Mouse (Mus musculus) intestine, embryonic 16.5 days (tissue): ENCODE data around the gene Ccdc155. TPM values are rescaled to one million over a fixed set of nuclear protein-coding genes. Genes with fewer than 3 reads are reported as not detected.

Source experiments
- ATAC-seq: fragments of 200-750 bp; cut with Nextera tagmentation; 2 replicates; pipeline ENCODE4 v1.8.0; 2017; ENCODE audit warnings: moderate TSS enrichment, moderate library complexity
- H3K27ac ChIP-seq: fragments of 300-500 bp; sonication (generic); 2 replicates; pipeline ENCODE4 v1.5.1; 2014; ENCODE audit warnings: mild to moderate bottlenecking, low read length
- H3K27me3 ChIP-seq: fragments of 300-500 bp; sonication (generic); replicated peaks from 2 replicates; pipeline ENCODE4 v1.6.1; 2014; ENCODE audit warnings: low read length, control low read depth, mixed read lengths; ENCODE audit not compliant: control insufficient read depth, insufficient read depth
- H3K36me3 ChIP-seq: fragments of 300-500 bp; sonication (generic); 2 replicates; pipeline ENCODE4 v1.6.1; 2014; ENCODE audit warnings: low read length, control low read depth; ENCODE audit not compliant: control insufficient read depth, insufficient read depth
- H3K4me1 ChIP-seq: fragments of 300-500 bp; sonication (generic); 2 replicates; pipeline ENCODE4 v1.6.1; 2014; ENCODE audit warnings: low read length, control low read depth, mixed read lengths; ENCODE audit not compliant: control insufficient read depth, insufficient read depth
- H3K4me2 ChIP-seq: fragments of 300-500 bp; sonication (generic); 2 replicates; pipeline ENCODE4 v1.6.1; 2014; ENCODE audit warnings: low read depth, low read length, control low read depth
- H3K4me3 ChIP-seq: fragments of 300-500 bp; sonication (generic); 2 replicates; pipeline ENCODE4 v1.5.1; 2014; ENCODE audit warnings: mild to moderate bottlenecking, low read length
- H3K9ac ChIP-seq: fragments of 300-500 bp; sonication (generic); 2 replicates; pipeline ENCODE4 v1.6.1; 2014; ENCODE audit warnings: low read depth, low read length
- H3K9me3 ChIP-seq: fragments of 300-500 bp; sonication (generic); 2 replicates; pipeline ENCODE4 v1.6.1; 2016; ENCODE audit warnings: low read length, control low read depth; ENCODE audit not compliant: control insufficient read depth
- WGBS: fragments of 180-500 bp; shearing (Covaris S2); extraction: QIAGEN DNeasy Blood & Tissue Kit; methylation state at CpG from one replicate; pipeline ENCODE4 v1.1.7; 2014; 5-methylcytosine and 5-hydroxymethylcytosine counted together
- polyA plus RNA-seq: library from polyadenylated mRNA; unstranded; fragments of >200 nt; fragmentation: Nextera tagmentation; extraction: Ambion mirVana; gene quantifications from 2 replicates; pipeline ENCODE4 v1.2.1, GENCODE M21; 2015

Ccdc155 gene
- polyA plus RNA-seq, 1 experiment from 2014 or later = 0.44 TPM

- no peak for ATAC-seq
- Histone ChIP-seq H3K36me3 (peaks cover 10% of the 10 kb centered on the region; the same call in 1 of the 2 replicates), H3K27me3 (no peaks in the 10 kb centered on the region), H3K4me1 (peaks cover 8% of the 10 kb centered on the region), H3K27ac (no peak overlapping the region), H3K9me3 (no peaks in the 10 kb centered on the region), H3K9ac (no peak overlapping the region), H3K4me2 (no peak overlapping the region), H3K4me3 (no peak overlapping the region)
- WGBS = 91% methylated on average over 8 of the region's 8 CpGs
Observed at GRCm38 (mm10) chr7:45229046-45229445, 24.4 kb upstream of the Ccdc155 start.

GRCm38 (mm10) chr7:45228548-45228947 is 23.9 kb upstream of the Ccdc155 start:
- Histone ChIP-seq H3K27me3 (no peaks in the 10 kb centered on the region), H3K36me3 (peaks cover 10% of the 10 kb centered on the region; the same call in 1 of the 2 replicates), H3K4me1 (peaks cover 3% of the 10 kb centered on the region), H3K9me3 (no peaks in the 10 kb centered on the region), H3K4me2 (no peak overlapping the region), H3K9ac (no peak overlapping the region), H3K4me3 (no peak overlapping the region), H3K27ac (no peak overlapping the region)
- ATAC-seq = no peak
- 95% methylated on average over 18 of the region's 18 CpGs for WGBS

GRCm38 (mm10) chr7:45226421-45226820 is 21.7 kb upstream of the Ccdc155 start:
- H3K4me3 ChIP-seq = no peak overlapping the region
- no peak overlapping the region for H3K4me2 ChIP-seq
- no peak overlapping the region for H3K27ac ChIP-seq
- H3K36me3 ChIP-seq = peaks cover 13% of the 10 kb centered on the region; the same call in 1 of the 2 replicates
- 91% methylated on average over 5 of the region's 5 CpGs for WGBS
- no peaks in the 10 kb centered on the region for H3K27me3 ChIP-seq
- H3K9ac ChIP-seq = no peak overlapping the region
- H3K4me1 ChIP-seq = no peaks in the 10 kb centered on the region
- H3K9me3 ChIP-seq = no peaks in the 10 kb centered on the region
- ATAC-seq = no peak

GRCm38 (mm10) chr7:45224826-45225225 is 20.1 kb upstream of the Ccdc155 start:
- Histone ChIP-seq H3K9ac (no peak overlapping the region), H3K36me3 (peaks cover 22% of the 10 kb centered on the region), H3K4me2 (no peak overlapping the region), H3K4me3 (no peak overlapping the region), H3K9me3 (no peaks in the 10 kb centered on the region), H3K27me3 (no peaks in the 10 kb centered on the region), H3K4me1 (no peaks in the 10 kb centered on the region), H3K27ac (no peak overlapping the region)
- 86% methylated on average over 7 of the region's 7 CpGs for WGBS
- ATAC-seq = no peak

GRCm38 (mm10) chr7:45221680-45222079 is 17.0 kb upstream of the Ccdc155 start:
- no peak overlapping the region for H3K27ac ChIP-seq
- H3K36me3 ChIP-seq = peaks cover 20% of the 10 kb centered on the region
- H3K4me2 ChIP-seq = no peak overlapping the region
- WGBS = 79% methylated on average over 2 of the region's 2 CpGs
- ATAC-seq = no peak
- H3K9me3 ChIP-seq = no peaks in the 10 kb centered on the region
- no peaks in the 10 kb centered on the region for H3K27me3 ChIP-seq
- H3K4me1 ChIP-seq = peaks cover 11% of the 10 kb centered on the region
- H3K4me3 ChIP-seq = no peak overlapping the region
- H3K9ac ChIP-seq = no peak overlapping the region

GRCm38 (mm10) chr7:45216442-45217183 is 11.9 kb upstream of the Ccdc155 start:
- H3K9me3 ChIP-seq = no peaks in the 10 kb centered on the region
- H3K9ac ChIP-seq = peak overlapping the region; percentile 91
- H3K4me1 ChIP-seq = peaks cover 27% of the 10 kb centered on the region
- 3% methylated on average over 13 of the region's 13 CpGs for WGBS
- H3K27ac ChIP-seq = peak overlapping the region; percentile 89
- H3K4me2 ChIP-seq = peak overlapping the region; percentile 85
- ATAC-seq = peak; percentile 83
- H3K27me3 ChIP-seq = peaks cover 8% of the 10 kb centered on the region; the same call in 1 of the 2 replicates
- peaks cover 10% of the 10 kb centered on the region for H3K36me3 ChIP-seq
- H3K4me3 ChIP-seq = peak overlapping the region; percentile 76

GRCm38 (mm10) chr7:45215673-45216441 is 11.2 kb upstream of the Ccdc155 start, which contains the start of gene Tead2:
Gene Tead2 (plus strand): TSS chr7:45215753.
- ATAC-seq = peak; percentile 64
- Histone ChIP-seq H3K4me3 (peak within 1 kb of the TSS; percentile 76), H3K27me3 (peaks cover 15% of the 10 kb centered on the region), H3K9me3 (no peaks in the 10 kb centered on the region), H3K4me2 (peak within 1 kb of the TSS; percentile 85), H3K9ac (peak within 1 kb of the TSS; percentile 91), H3K27ac (peak within 1 kb of the TSS; percentile 89), H3K36me3 (peaks cover 10% of the 10 kb centered on the region), H3K4me1 (peaks cover 30% of the 10 kb centered on the region)
- under 1% methylated on average over 53 of the region's 55 CpGs for WGBS

GRCm38 (mm10) chr7:45213708-45214107 is 9.0 kb upstream of the Ccdc155 start:
- H3K9ac ChIP-seq = no peak overlapping the region
- H3K4me3 ChIP-seq = no peak overlapping the region
- H3K36me3 ChIP-seq = no peaks in the 10 kb centered on the region
- 71% methylated on average over 5 of the region's 5 CpGs for WGBS
- H3K4me1 ChIP-seq = peaks cover 30% of the 10 kb centered on the region
- H3K27me3 ChIP-seq = peaks cover 21% of the 10 kb centered on the region
- H3K4me2 ChIP-seq = no peak overlapping the region
- no peaks in the 10 kb centered on the region for H3K9me3 ChIP-seq
- H3K27ac ChIP-seq = no peak overlapping the region
- no peak for ATAC-seq

- H3K27ac ChIP-seq = no peak overlapping the region
- 71% methylated on average over 7 of the region's 7 CpGs for WGBS
- H3K9ac ChIP-seq = no peak overlapping the region
- ATAC-seq = no peak
- H3K9me3 ChIP-seq = no peaks in the 10 kb centered on the region
- no peak overlapping the region for H3K4me3 ChIP-seq
- no peak overlapping the region for H3K4me2 ChIP-seq
- no peaks in the 10 kb centered on the region for H3K36me3 ChIP-seq
- peaks cover 21% of the 10 kb centered on the region for H3K27me3 ChIP-seq
- H3K4me1 ChIP-seq = peaks cover 25% of the 10 kb centered on the region
Observed at GRCm38 (mm10) chr7:45212356-45212755, 7.7 kb upstream of the Ccdc155 start.
